Mouse (Mus musculus) heart, embryonic 15.5 days (tissue): ENCODE results near the gene Ilk. TPM values are rescaled to one million over a fixed set of nuclear protein-coding genes. Genes with fewer than 3 reads are reported as not detected.
A peak's percentile ranks its signal among the peaks of the same experiment; 100 is the strongest.
"Not testable (repeated sequence)": the region's sequence is repeated elsewhere in the genome, so short reads cannot be mapped to it uniquely, and the experiment has no call there.

Source experiments
- ATAC-seq: fragments of 200-750 bp; cut with Nextera tagmentation; replicated peaks from 2 replicates; pipeline ENCODE4 v1.8.0; 2017; ENCODE audit warnings: low read depth, moderate TSS enrichment; ENCODE audit not compliant: insufficient number of reproducible peaks, insufficient read depth, low FRiP score
- H3K27ac ChIP-seq: fragments of 300-500 bp; sonication (generic); 2 replicates; pipeline ENCODE4 v1.5.1; 2015; ENCODE audit warnings: mild to moderate bottlenecking, inconsistent platforms
- H3K27me3 ChIP-seq: fragments of 300-500 bp; sonication (generic); 2 replicates; pipeline ENCODE4 v1.6.1; 2015; ENCODE audit warnings: inconsistent platforms
- H3K36me3 ChIP-seq: fragments of 300-500 bp; sonication (generic); 2 replicates; pipeline ENCODE4 v1.6.1; 2015; ENCODE audit warnings: mild to moderate bottlenecking, inconsistent platforms
- H3K4me1 ChIP-seq: fragments of 300-500 bp; sonication (generic); replicated peaks from 2 replicates; pipeline ENCODE4 v1.6.1; 2015; ENCODE audit warnings: inconsistent platforms
- H3K4me2 ChIP-seq: fragments of 300-500 bp; sonication (generic); 2 replicates; pipeline ENCODE4 v1.6.1; 2015; ENCODE audit warnings: inconsistent platforms, mild to moderate bottlenecking, moderate library complexity
- H3K4me3 ChIP-seq: fragments of 300-500 bp; sonication (generic); 2 replicates; pipeline ENCODE4 v1.5.1; 2015; ENCODE audit warnings: mild to moderate bottlenecking, inconsistent platforms
- H3K9ac ChIP-seq: fragments of 300-500 bp; sonication (generic); 2 replicates; pipeline ENCODE4 v1.6.1; 2015; ENCODE audit warnings: mild to moderate bottlenecking, inconsistent platforms
- H3K9me3 ChIP-seq: fragments of 300-500 bp; sonication (generic); replicated peaks from 2 replicates; pipeline ENCODE4 v1.6.1; 2016; ENCODE audit warnings: inconsistent platforms
- WGBS: fragments of 180-500 bp; shearing (Covaris S2); methylation state at CpG from one replicate; pipeline ENCODE4 v1.1.7; 2015; ENCODE audit warnings: mixed read lengths; 5-methylcytosine and 5-hydroxymethylcytosine counted together
- polyA plus RNA-seq: library from polyadenylated mRNA; unstranded; fragments of >200 nt; fragmentation: Nextera tagmentation; extraction: Ambion mirVana; gene quantifications from 2 replicates; pipeline ENCODE4 v1.2.1, GENCODE M21; 2015

Gene Ilk
- polyA plus RNA-seq, 1 experiment from 2014 or later = 354 TPM

- H3K9me3 ChIP-seq = no peaks in the 10 kb centered on the region
- no peaks in the 10 kb centered on the region for H3K27me3 ChIP-seq
- H3K27ac ChIP-seq = no peak overlapping the region
- ATAC-seq = no peak
- H3K36me3 ChIP-seq = peaks cover 40% of the 10 kb centered on the region
- H3K4me2 ChIP-seq = peak overlapping the region; percentile 76; the same call in 1 of the 2 replicates
- no peak overlapping the region for H3K9ac ChIP-seq
- H3K4me3 ChIP-seq = no peak overlapping the region
- H3K4me1 ChIP-seq = peaks cover 31% of the 10 kb centered on the region
- 86% methylated on average over 8 of the region's 8 CpGs for WGBS
Measured at GRCm38 (mm10) chr7:105734826-105735225, 1.6 kb upstream of the Ilk start.

- ATAC-seq, H3K9me3 ChIP-seq, H3K27me3 ChIP-seq: not testable (repeated sequence)
- Histone ChIP-seq H3K36me3 (peaks cover 44% of the 10 kb centered on the region), H3K4me2 (peak overlapping the region; percentile 76), H3K4me1 (peaks cover 35% of the 10 kb centered on the region), H3K9ac (peak overlapping the region; percentile 94), H3K4me3 (peak overlapping the region; percentile 86), H3K27ac (peak overlapping the region; percentile 98)
- WGBS = 32% methylated on average over 4 of the region's 4 CpGs
Measured at GRCm38 (mm10) chr7:105735464-105735863, 928 bp upstream of the Ilk start.

GRCm38 (mm10) chr7:105736911-105737521 is 624 bp downstream of the Ilk start, which contains the start of gene Rrp8:
Rrp8 (minus strand) TSS chr7:105737385.
- no peaks in the 10 kb centered on the region for H3K27me3 ChIP-seq
- under 1% methylated on average over 30 of the region's 30 CpGs for WGBS

GRCm38 (mm10) chr7:105737648-105738047 is 1.3 kb downstream of the Ilk start:
- no peak for ATAC-seq
- H3K4me3 ChIP-seq = peak overlapping the region; percentile 86
- WGBS = 9% methylated on average over 3 of the region's 3 CpGs

More at GRCm38 (mm10) chr7:105736911-105737521, 624 bp downstream of the Ilk start, which contains the start of gene Rrp8:
- peak within 1 kb of the TSS; percentile 86 for H3K4me3 ChIP-seq
- peaks cover 44% of the 10 kb centered on the region for H3K36me3 ChIP-seq
- peak within 1 kb of the TSS; percentile 76 for H3K4me2 ChIP-seq
- no peaks in the 10 kb centered on the region for H3K9me3 ChIP-seq
- peaks cover 35% of the 10 kb centered on the region for H3K4me1 ChIP-seq
- H3K27ac ChIP-seq = peak within 1 kb of the TSS; percentile 98
- no peak for ATAC-seq
- H3K9ac ChIP-seq = peak within 1 kb of the TSS; percentile 94

GRCm38 (mm10) chr7:105738286-105738685 is 1.9 kb downstream of the Ilk start:
- H3K4me2 ChIP-seq = peak overlapping the region; percentile 76
- peak overlapping the region; percentile 94 for H3K9ac ChIP-seq
- no peaks in the 10 kb centered on the region for H3K9me3 ChIP-seq
- peak overlapping the region; percentile 98 for H3K27ac ChIP-seq
- H3K36me3 ChIP-seq = peaks cover 37% of the 10 kb centered on the region
- H3K27me3 ChIP-seq = no peaks in the 10 kb centered on the region
- 27% methylated on average over 2 of the region's 2 CpGs for WGBS
- peak overlapping the region; percentile 86 for H3K4me3 ChIP-seq
- ATAC-seq = no peak
- peaks cover 40% of the 10 kb centered on the region for H3K4me1 ChIP-seq

More at GRCm38 (mm10) chr7:105737648-105738047, 1.3 kb downstream of the Ilk start:
- Histone ChIP-seq H3K27me3 (no peaks in the 10 kb centered on the region), H3K9ac (peak overlapping the region; percentile 94), H3K36me3 (peaks cover 43% of the 10 kb centered on the region), H3K4me1 (peaks cover 35% of the 10 kb centered on the region), H3K27ac (peak overlapping the region; percentile 98), H3K9me3 (no peaks in the 10 kb centered on the region), H3K4me2 (peak overlapping the region; percentile 76)

- Histone ChIP-seq H3K9me3 (no peaks in the 10 kb centered on the region), H3K4me2 (peak overlapping the region; percentile 76), H3K9ac (peak overlapping the region; percentile 94), H3K4me3 (peak overlapping the region; percentile 86), H3K27me3 (no peaks in the 10 kb centered on the region), H3K4me1 (peaks cover 42% of the 10 kb centered on the region), H3K27ac (peak overlapping the region; percentile 98), H3K36me3 (peaks cover 31% of the 10 kb centered on the region)
- ATAC-seq = peak; percentile 78
- WGBS = 7% methylated on average over 3 of the region's 3 CpGs
Measured at GRCm38 (mm10) chr7:105738948-105739347, 2.6 kb downstream of the Ilk start.

GRCm38 (mm10) chr7:105740089-105740795 is 3.9 kb downstream of the Ilk start:
- Histone ChIP-seq H3K27ac (peak overlapping the region; percentile 98), H3K9me3 (no peaks in the 10 kb centered on the region), H3K4me1 (peaks cover 35% of the 10 kb centered on the region), H3K9ac (no peak overlapping the region), H3K4me3 (no peak overlapping the region), H3K27me3 (no peaks in the 10 kb centered on the region), H3K36me3 (peaks cover 29% of the 10 kb centered on the region), H3K4me2 (no peak overlapping the region)
- no peak for ATAC-seq
- 86% methylated on average over 13 of the region's 13 CpGs for WGBS

GRCm38 (mm10) chr7:105740851-105741250 is 4.5 kb downstream of the Ilk start:
- no peaks in the 10 kb centered on the region for H3K27me3 ChIP-seq
- WGBS = 86% methylated on average over 6 of the region's 6 CpGs
- H3K4me2 ChIP-seq = no peak overlapping the region
- H3K27ac ChIP-seq = no peak overlapping the region
- no peaks in the 10 kb centered on the region for H3K9me3 ChIP-seq
- no peak overlapping the region for H3K4me3 ChIP-seq
- no peak for ATAC-seq
- H3K36me3 ChIP-seq = peaks cover 29% of the 10 kb centered on the region
- H3K4me1 ChIP-seq = peaks cover 31% of the 10 kb centered on the region
- H3K9ac ChIP-seq = no peak overlapping the region

- Histone ChIP-seq H3K9me3 (no peaks in the 10 kb centered on the region), H3K36me3 (peaks cover 31% of the 10 kb centered on the region), H3K27me3 (no peaks in the 10 kb centered on the region), H3K9ac (no peak overlapping the region), H3K4me2 (no peak overlapping the region), H3K27ac (no peak overlapping the region), H3K4me3 (no peak overlapping the region), H3K4me1 (peaks cover 31% of the 10 kb centered on the region)
- no peak for ATAC-seq
- WGBS = 88% methylated on average over 9 of the region's 9 CpGs
Measured at GRCm38 (mm10) chr7:105741978-105742377, 5.6 kb downstream of the Ilk start.

- not testable (repeated sequence) for H3K9ac ChIP-seq, H3K9me3 ChIP-seq, ATAC-seq, H3K27me3 ChIP-seq, H3K27ac ChIP-seq
- WGBS = 73% methylated on average over 7 of the region's 7 CpGs
- H3K4me1 ChIP-seq = peaks cover 29% of the 10 kb centered on the region
- H3K36me3 ChIP-seq = peaks cover 37% of the 10 kb centered on the region
- H3K4me2 ChIP-seq = peak overlapping the region; percentile 87; the same call in 1 of the 2 replicates
- peak overlapping the region; percentile 77 for H3K4me3 ChIP-seq
Measured at GRCm38 (mm10) chr7:105742539-105743215, 6.3 kb downstream of the Ilk start.

- H3K36me3 ChIP-seq = peaks cover 41% of the 10 kb centered on the region
- peak overlapping the region; percentile 91 for H3K9ac ChIP-seq
- 30% methylated on average over 20 of the region's 20 CpGs for WGBS
- not testable (repeated sequence) for H3K9me3 ChIP-seq, H3K27me3 ChIP-seq
- 0 out of 2 replicates have a peak, but pooled peaks have one; percentile 2 for ATAC-seq
- H3K4me1 ChIP-seq = peaks cover 24% of the 10 kb centered on the region
- peak overlapping the region; percentile 77 for H3K4me3 ChIP-seq
- H3K27ac ChIP-seq = peak overlapping the region; percentile 79
- peak overlapping the region; percentile 87 for H3K4me2 ChIP-seq
Measured at GRCm38 (mm10) chr7:105743246-105743925, 7.0 kb downstream of the Ilk start.
